Mouse (Mus musculus): Measurements from ENCODE around the gene Gm21992.

GRCm38 (mm10) chr19:4756193-4756911, 55.1 kb downstream of the Gm21992 start, which contains the start of gene Rbm4b:
- no peak for TF ChIP-seq CTCF (IDR thresholded peaks at IDR 0.05)
- TF ChIP-seq EP300 (IDR thresholded peaks at IDR 0.05; ENCODE audit: insufficient read depth, low read depth, low read length) = peak; percentile 81
- peak; percentile 68 for TF ChIP-seq POLR2A (IDR thresholded peaks at IDR 0.05; ENCODE audit: insufficient read depth, low read depth, low read length)
